Mouse (Mus musculus) stomach, embryonic 14.5 days (tissue): Measurements from ENCODE around the gene Zc3h4. TPM values are rescaled to one million over a fixed set of nuclear protein-coding genes. Genes with fewer than 3 reads are reported as not detected.

Experiments
- ATAC-seq: fragments of 200-750 bp; cut with Nextera tagmentation; 2 replicates; pipeline ENCODE4 v1.8.0; 2017; ENCODE audit warnings: low read depth, moderate TSS enrichment; ENCODE audit not compliant: insufficient number of reproducible peaks, insufficient read depth, low FRiP score
- H3K27ac ChIP-seq: fragments of 300-500 bp; sonication (generic); 2 replicates; pipeline ENCODE4 v1.5.1; 2014; ENCODE audit warnings: mild to moderate bottlenecking, low read length, moderate library complexity, mixed read lengths
- H3K27me3 ChIP-seq: fragments of 300-500 bp; sonication (generic); 2 replicates; pipeline ENCODE4 v1.6.1; 2014; ENCODE audit warnings: low read length, control low read depth, mixed read lengths; ENCODE audit not compliant: control insufficient read depth, insufficient read depth
- H3K36me3 ChIP-seq: fragments of 300-500 bp; sonication (generic); 2 replicates; pipeline ENCODE4 v1.6.1; 2014; ENCODE audit warnings: mild to moderate bottlenecking, control low read depth, low read length, moderate library complexity, mixed read lengths; ENCODE audit not compliant: control insufficient read depth, insufficient read depth
- H3K4me1 ChIP-seq: fragments of 300-500 bp; sonication (generic); 2 replicates; pipeline ENCODE4 v1.6.1; 2014; ENCODE audit warnings: low read length, control low read depth, mixed read lengths; ENCODE audit not compliant: control insufficient read depth, insufficient read depth
- H3K4me2 ChIP-seq: fragments of 300-500 bp; sonication (generic); replicated peaks from 2 replicates; pipeline ENCODE4 v1.6.1; 2014; ENCODE audit warnings: low read depth, low read length, control low read depth
- H3K4me3 ChIP-seq: fragments of 300-500 bp; sonication (generic); 2 replicates; pipeline ENCODE4 v1.5.1; 2014; ENCODE audit warnings: low read depth, low read length, control low read depth
- H3K9ac ChIP-seq: fragments of 300-500 bp; sonication (generic); replicated peaks from 2 replicates; pipeline ENCODE4 v1.6.1; 2014; ENCODE audit warnings: low read depth, mild to moderate bottlenecking, control low read depth, low read length, moderate library complexity, mixed read lengths
- H3K9me3 ChIP-seq: fragments of 300-500 bp; sonication (generic); 2 replicates; pipeline ENCODE4 v1.6.1; 2016; ENCODE audit warnings: low read depth, low read length, control low read depth; ENCODE audit not compliant: control insufficient read depth
- WGBS: fragments of 180-500 bp; shearing (Covaris S2); extraction: QIAGEN DNeasy Blood & Tissue Kit; methylation state at CpG from one replicate; pipeline ENCODE4 v1.1.7; 2014; 5-methylcytosine and 5-hydroxymethylcytosine counted together
- polyA plus RNA-seq: library from polyadenylated mRNA; unstranded; fragments of >200 nt; fragmentation: Nextera tagmentation; extraction: Ambion mirVana; gene quantifications from 2 replicates; pipeline ENCODE4 v1.2.1, GENCODE M21; 2014

Zc3h4 gene
- 16.3 and 20.6 TPM in 2 replicates for polyA plus RNA-seq

GRCm38 (mm10) chr7:16400689-16401611 lies at the start of gene Zc3h4:
Gene Zc3h4 (plus strand): TSS chr7:16400910.
- no peaks in the 10 kb centered on the region for H3K36me3 ChIP-seq
- ATAC-seq, result peak; percentile 35
- WGBS, result 1% methylated on average over 55 of the region's 85 CpGs

GRCm38 (mm10) chr7:16355854-16356594 lies 44.7 kb upstream of the Zc3h4 start:
- H3K27me3 ChIP-seq, result no peaks in the 10 kb centered on the region
- no peaks in the 10 kb centered on the region for H3K4me1 ChIP-seq
- peaks cover 58% of the 10 kb centered on the region for H3K36me3 ChIP-seq
- H3K4me2 ChIP-seq, result no peak overlapping the region
- WGBS, result 73% methylated on average over 3 of the region's 3 CpGs
- ATAC-seq, result no peak
- no peak overlapping the region for H3K9ac ChIP-seq
- no peak overlapping the region for H3K27ac ChIP-seq
- no peak overlapping the region for H3K4me3 ChIP-seq
- 0 out of 2 replicates have a peak, but pooled peaks cover 3% of the 10 kb centered on the region for H3K9me3 ChIP-seq

More at GRCm38 (mm10) chr7:16400689-16401611, at the start of gene Zc3h4:
- H3K4me2 ChIP-seq, result peak within 1 kb of the TSS; percentile 98
- H3K27me3 ChIP-seq, result no peaks in the 10 kb centered on the region
- peak within 1 kb of the TSS; percentile 100 for H3K9ac ChIP-seq
- H3K4me1 ChIP-seq, result peaks cover 30% of the 10 kb centered on the region
- peak within 1 kb of the TSS; percentile 100 for H3K27ac ChIP-seq
- peak within 1 kb of the TSS; percentile 75 for H3K4me3 ChIP-seq
- no peaks in the 10 kb centered on the region for H3K9me3 ChIP-seq

GRCm38 (mm10) chr7:16357602-16358001 lies 43.1 kb upstream of the Zc3h4 start:
- Histone ChIP-seq H3K4me2 (no peak overlapping the region), H3K4me3 (no peak overlapping the region), H3K27me3 (no peaks in the 10 kb centered on the region), H3K27ac (no peak overlapping the region), H3K9me3 (0 out of 2 replicates have a peak, but pooled peaks cover 3% of the 10 kb centered on the region), H3K9ac (no peak overlapping the region), H3K4me1 (no peaks in the 10 kb centered on the region), H3K36me3 (peaks cover 49% of the 10 kb centered on the region)
- ATAC-seq, result no peak
- WGBS, result 94% methylated on average over 3 of the region's 3 CpGs

DNA sequence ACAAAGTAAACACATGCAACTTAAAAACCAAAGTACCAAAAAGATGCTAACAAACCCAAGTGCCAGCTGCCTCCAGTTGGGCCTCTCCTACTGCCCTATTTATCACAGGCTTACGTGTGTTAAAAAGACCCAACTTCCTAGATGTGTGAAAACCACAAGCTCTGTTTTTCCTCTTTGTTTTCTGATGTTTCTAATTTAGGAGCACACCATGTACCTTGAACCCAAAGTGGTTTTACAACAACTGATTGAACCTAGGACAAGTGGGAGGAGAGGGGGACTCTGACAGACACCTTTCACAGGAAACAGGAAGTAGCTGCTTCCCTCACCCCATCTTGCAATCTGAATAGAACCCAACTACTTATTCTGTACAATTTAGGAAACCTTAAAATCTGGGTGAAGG lies 36.4 kb upstream of the Zc3h4 start:
- Histone ChIP-seq H3K27ac (peak overlapping the region; percentile 30; the same call in 1 of the 2 replicates), H3K27me3 (no peaks in the 10 kb centered on the region), H3K4me2 (no peak overlapping the region), H3K9ac (no peak overlapping the region), H3K4me3 (no peak overlapping the region), H3K9me3 (no peaks in the 10 kb centered on the region), H3K36me3 (peaks cover 58% of the 10 kb centered on the region), H3K4me1 (0 out of 2 replicates have a peak, but pooled peaks cover 2% of the 10 kb centered on the region)
- ATAC-seq, result no peak
- WGBS, result 73% methylated on average over 1 of the region's 1 CpGs

DNA sequence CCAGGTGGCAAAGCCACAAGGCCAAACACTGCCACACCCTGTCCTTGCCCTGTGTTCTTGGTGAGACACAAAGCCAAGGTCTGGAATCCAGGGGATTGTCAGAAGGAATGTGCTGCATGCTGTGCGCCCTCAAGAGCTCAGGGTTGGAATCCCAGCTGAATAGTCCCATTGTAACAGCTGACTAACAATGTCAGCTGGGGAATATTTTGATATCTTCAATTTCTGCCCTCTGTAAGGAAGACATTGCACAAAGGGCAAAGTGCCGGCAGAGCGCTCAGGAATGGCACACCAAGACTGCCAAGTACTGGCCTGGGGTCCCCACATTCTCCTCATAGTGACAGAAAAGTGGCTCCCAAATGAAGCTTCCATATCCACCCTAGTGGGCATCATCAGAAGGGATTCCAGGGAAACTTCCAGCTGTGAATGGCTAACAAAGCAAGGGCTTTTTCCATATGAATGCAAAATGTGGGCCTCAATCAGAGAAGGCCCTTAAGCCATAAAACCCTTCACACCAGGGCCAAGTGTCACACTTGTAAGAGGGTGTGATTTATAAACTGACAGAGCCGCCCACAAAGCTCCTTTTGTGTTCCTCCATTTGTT lies 35.7 kb upstream of the Zc3h4 start:
- Histone ChIP-seq H3K9ac (no peak overlapping the region), H3K4me1 (0 out of 2 replicates have a peak, but pooled peaks cover 2% of the 10 kb centered on the region), H3K4me3 (no peak overlapping the region), H3K27me3 (no peaks in the 10 kb centered on the region), H3K9me3 (no peaks in the 10 kb centered on the region), H3K27ac (peak overlapping the region; percentile 33; the same call in 1 of the 2 replicates), H3K36me3 (peaks cover 63% of the 10 kb centered on the region), H3K4me2 (no peak overlapping the region)
- no peak for ATAC-seq
- 48% methylated on average over 4 of the region's 4 CpGs for WGBS

DNA sequence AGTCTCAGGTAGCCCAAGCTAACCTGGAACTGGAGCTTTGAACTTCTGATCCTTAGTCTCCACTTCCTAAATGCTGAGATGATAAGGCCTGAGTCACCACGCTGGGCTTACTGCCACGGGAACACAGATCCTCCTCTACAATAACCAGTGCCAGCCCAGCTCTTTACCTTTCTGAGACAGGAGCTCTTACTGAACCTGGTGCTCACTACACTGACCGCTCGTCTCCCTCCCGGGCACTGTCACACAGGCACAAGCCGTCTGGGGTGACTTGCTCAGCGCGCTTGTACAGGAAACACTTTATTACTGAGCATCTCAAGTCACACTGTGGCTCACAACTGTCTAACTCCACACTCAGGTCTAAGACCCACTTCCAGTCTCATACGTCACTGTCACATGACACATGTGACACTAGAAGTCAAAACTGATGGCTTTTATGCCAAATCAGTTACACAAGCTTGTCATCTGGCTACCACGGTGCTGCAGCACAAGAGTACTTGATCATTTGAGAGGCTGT lies 34.5 kb upstream of the Zc3h4 start:
- peak overlapping the region; percentile 48; the same call in 1 of the 2 replicates for H3K27ac ChIP-seq
- no peak; the same call in 1 of the 2 replicates for ATAC-seq
- H3K4me1 ChIP-seq, result 0 out of 2 replicates have a peak, but pooled peaks cover 2% of the 10 kb centered on the region
- peaks cover 74% of the 10 kb centered on the region for H3K36me3 ChIP-seq
- H3K9ac ChIP-seq, result no peak overlapping the region
- WGBS, result 81% methylated on average over 10 of the region's 10 CpGs
- no peaks in the 10 kb centered on the region for H3K27me3 ChIP-seq
- no peaks in the 10 kb centered on the region for H3K9me3 ChIP-seq
- no peak overlapping the region for H3K4me2 ChIP-seq
- H3K4me3 ChIP-seq, result no peak overlapping the region

- no peaks in the 10 kb centered on the region for H3K27me3 ChIP-seq
- no peaks in the 10 kb centered on the region for H3K9me3 ChIP-seq
- 78% methylated on average over 4 of the region's 4 CpGs for WGBS
- H3K9ac ChIP-seq, result no peak overlapping the region
- no peak overlapping the region for H3K27ac ChIP-seq
- no peak overlapping the region for H3K4me3 ChIP-seq
- H3K4me2 ChIP-seq, result no peak overlapping the region
- peaks cover 74% of the 10 kb centered on the region for H3K36me3 ChIP-seq
- ATAC-seq, result no peak
- H3K4me1 ChIP-seq, result 0 out of 2 replicates have a peak, but pooled peaks cover 2% of the 10 kb centered on the region
These were observed 34.0 kb upstream of the Zc3h4 start for GRCm38 (mm10) chr7:16366669-16367068.

GRCm38 (mm10) chr7:16368835-16369234 lies 31.9 kb upstream of the Zc3h4 start:
- peak overlapping the region; percentile 56; the same call in 1 of the 2 replicates for H3K27ac ChIP-seq
- 0 out of 2 replicates have a peak, but pooled peaks cover 2% of the 10 kb centered on the region for H3K4me1 ChIP-seq
- H3K9me3 ChIP-seq, result no peaks in the 10 kb centered on the region
- H3K9ac ChIP-seq, result no peak overlapping the region
- no peak overlapping the region for H3K4me3 ChIP-seq
- no peak overlapping the region for H3K4me2 ChIP-seq
- H3K36me3 ChIP-seq, result peaks cover 73% of the 10 kb centered on the region
- no peaks in the 10 kb centered on the region for H3K27me3 ChIP-seq
- ATAC-seq, result peak; percentile 64
- WGBS, result 62% methylated on average over 2 of the region's 2 CpGs
